Mouse (Mus musculus) layer of hippocampus, adult 2 months (tissue): ENCODE data around the gene Magi2. TPM values are rescaled to one million over a fixed set of nuclear protein-coding genes. Genes with fewer than 3 reads are reported as not detected.
"Not testable (repeated sequence)": the region's sequence is repeated elsewhere in the genome, so short reads cannot be mapped to it uniquely, and the experiment has no call there.

Experiments
- DNase-seq, 2 experiments: peaks; one replicate each; pipeline ENCODE4 v3.0.0; 2022; ENCODE audit warnings: low spot score in 2 of 2
- H3K27ac ChIP-seq: fragments of 200-600 bp; 2 replicates; pipeline ENCODE4 v1.8.1; 2022
- H3K4me3 ChIP-seq: fragments of 200-600 bp; 2 replicates; pipeline ENCODE4 v1.8.1; 2022; ENCODE audit warnings: mild to moderate bottlenecking
- CTCF ChIP-seq: fragments of 200-600 bp; conservative IDR thresholded peaks from 2 replicates; pipeline ENCODE4 v1.8.1; 2022; ENCODE audit warnings: antibody characterized with exemption, mild to moderate bottlenecking, moderate library complexity
- total RNA-seq, 2 experiments: library from RNA; stranded (reverse); gene quantifications; 2 replicates each; pipeline ENCODE4 v1.2.3; 2021

The Magi2 gene
- total RNA-seq, 2 experiments from 2014 or later, result 133 to 150 TPM

DNA sequence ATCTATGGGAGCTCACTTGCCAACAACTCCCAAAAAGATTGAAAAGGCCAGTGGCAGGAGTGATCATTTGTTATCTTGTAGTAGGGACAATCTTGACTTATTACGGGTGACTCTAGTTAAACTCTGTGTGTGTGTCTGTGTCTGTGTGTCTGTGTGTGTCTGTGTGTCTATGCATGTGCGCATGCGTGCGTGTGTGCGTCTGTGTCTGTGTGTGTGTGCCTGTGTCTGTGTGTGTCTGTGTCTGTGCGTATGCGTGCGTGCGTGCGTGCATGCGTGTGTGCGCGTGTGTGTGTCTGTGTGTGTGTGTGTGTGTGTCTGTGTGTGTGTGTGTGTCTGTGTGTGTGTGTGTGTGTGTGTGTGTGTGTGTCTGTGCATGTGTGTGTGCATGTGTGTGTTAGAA, 1295.2 kb downstream of the Magi2 start:
- Histone ChIP-seq H3K4me3 (no peak overlapping the region), H3K27ac (0 out of 2 replicates have a peak overlapping the region, but pooled peaks have one; percentile 55)
- TF ChIP-seq CTCF, result no peak
- no peak for DNase-seq

DNA sequence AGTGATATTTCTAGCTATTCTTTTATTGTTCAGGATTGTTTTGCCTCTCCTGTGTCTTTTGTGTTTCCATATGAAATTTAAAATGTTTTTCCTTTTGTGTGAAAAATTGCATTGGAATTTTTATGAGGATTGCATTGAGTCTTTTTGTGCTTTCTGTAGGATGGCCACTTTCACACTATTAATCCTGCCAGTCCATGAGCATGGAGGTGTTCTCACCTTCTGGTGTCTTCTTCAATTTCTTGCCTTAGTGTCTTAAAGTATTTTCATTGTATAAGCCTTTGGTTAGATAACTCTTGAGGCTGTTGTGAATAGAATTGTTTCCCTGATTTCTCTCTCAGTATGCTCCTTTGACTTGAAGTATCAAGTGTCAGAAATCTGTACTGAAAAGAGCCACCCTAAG, 1296.9 kb downstream of the Magi2 start:
- DNase-seq, result no peak
- Histone ChIP-seq H3K27ac (no peak overlapping the region), H3K4me3 (no peak overlapping the region)
- no peak for TF ChIP-seq CTCF

DNA sequence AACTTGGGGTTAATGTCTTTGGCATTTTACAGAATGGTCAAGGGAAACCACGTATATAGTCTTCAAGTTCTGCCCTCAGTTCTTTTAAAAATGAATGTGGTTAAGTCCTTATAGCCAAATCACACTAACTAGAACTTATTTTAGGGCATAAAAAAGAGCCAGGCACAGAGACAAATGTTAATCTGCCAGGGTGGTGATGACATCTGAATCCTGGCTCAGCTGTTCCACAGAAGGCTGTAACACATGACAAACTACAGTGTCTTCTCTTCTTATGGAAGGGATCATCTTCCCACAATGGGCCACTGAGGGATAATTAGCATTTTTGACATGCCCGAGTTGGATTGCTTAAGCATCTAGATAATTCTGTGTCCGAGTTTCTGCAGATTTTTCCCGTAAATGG, 1299.8 kb downstream of the Magi2 start:
- peak in 1 of 2 experiments; percentile 45 for DNase-seq
- peak overlapping the region; percentile 43 for H3K27ac ChIP-seq
- H3K4me3 ChIP-seq, result not testable (repeated sequence)

DNA sequence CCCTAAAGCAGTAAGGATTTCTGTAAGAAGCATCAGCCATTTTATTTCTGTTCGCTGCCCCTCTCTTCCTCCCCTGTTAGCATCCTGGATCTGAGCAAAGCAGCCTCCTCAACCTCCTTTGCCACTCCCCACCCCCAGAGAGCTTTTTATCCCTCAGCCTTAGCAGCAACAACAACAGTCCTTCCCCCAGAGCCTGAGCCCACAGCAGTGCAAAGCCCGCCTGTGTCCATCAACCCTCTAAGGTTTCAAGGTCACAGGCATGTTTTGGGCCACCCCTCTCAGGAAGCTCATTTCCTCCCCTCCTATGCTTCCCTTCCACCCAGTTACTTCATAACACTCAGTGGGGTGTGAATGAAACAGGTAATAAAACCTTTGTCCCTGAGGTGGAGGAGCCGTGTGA, 1309.7 kb downstream of the Magi2 start:
- Histone ChIP-seq H3K4me3 (no peak overlapping the region), H3K27ac (no peak overlapping the region)
- no peak for TF ChIP-seq CTCF
- no peak for DNase-seq

DNA sequence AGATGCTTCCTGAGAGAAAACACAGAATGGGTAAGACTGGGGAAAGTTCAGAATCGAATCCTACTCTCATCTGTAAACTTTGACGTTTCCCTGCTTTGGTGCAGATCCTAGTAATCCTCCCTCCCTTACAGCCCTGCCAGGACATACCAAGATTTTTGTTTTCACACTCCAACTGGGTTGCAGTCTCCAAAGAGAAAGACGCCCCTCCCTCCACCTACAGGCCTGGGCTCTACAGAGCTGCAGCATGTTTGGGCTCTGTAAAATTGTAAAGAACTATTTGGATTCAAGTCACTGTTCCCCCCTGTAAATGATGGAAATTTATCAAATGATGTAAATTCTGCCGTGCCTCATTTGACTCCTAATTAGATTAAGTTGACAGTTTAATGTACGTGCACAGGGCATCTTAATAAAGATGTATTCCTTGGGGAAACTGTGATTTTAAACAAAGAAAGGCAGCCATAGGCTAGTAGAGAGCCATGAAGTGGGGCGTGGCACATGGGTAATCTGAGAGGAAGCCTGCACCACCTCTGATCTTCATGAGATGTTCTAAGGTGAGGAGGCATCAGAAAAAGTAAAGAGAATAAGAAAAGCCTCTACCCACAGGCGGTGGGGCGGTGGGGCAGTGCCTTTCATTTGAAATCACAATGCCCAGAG, 1310.7 kb downstream of the Magi2 start:
- H3K4me3 ChIP-seq, result no peak overlapping the region
- no peak for TF ChIP-seq CTCF
- H3K27ac ChIP-seq, result no peak overlapping the region
- no peak for DNase-seq

DNA sequence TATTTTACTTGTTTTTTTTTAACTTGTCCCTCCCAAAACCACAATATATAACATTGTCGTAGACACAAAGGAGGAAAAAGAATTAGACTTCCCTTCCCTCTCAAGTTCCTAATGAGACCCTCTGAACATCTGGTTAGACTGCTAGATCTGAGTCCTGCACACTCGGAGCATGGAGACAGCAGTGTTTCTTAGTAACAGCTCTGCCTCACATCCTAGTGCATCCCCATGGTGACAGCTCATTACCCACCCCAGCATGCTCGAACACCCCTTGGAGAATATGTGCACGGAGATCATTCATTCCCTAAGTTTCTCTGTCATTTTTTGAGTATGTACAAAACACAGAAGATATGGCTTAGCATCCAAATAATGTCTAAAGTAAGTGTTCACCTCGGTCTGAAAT, 1317.5 kb downstream of the Magi2 start:
- TF ChIP-seq CTCF, result no peak
- Histone ChIP-seq H3K4me3 (no peak overlapping the region), H3K27ac (peak overlapping the region; percentile 37; the same call in 1 of the 2 replicates)
- no peak for DNase-seq

DNA sequence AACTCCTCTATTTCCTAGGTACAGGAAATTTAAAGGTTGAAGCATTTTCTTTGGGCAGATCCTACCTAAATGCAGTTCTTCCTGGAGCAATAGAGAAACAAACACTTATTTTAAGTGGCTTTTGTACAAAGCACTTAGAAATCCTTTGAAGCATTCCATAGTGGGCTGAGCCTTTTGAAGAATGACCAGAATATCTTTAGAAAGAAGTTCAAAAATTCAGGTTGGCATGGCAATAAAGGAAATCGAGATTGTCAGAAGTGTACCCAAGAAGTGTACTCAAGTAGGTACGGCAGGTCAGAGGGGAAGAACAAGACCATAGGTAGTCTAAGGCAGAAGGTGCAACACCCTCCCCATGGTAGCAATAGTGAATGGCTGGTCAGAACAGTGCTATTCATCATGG, 1332.5 kb downstream of the Magi2 start:
- no peak for DNase-seq
- H3K27ac ChIP-seq, result peak overlapping the region; percentile 59
- H3K4me3 ChIP-seq, result no peak overlapping the region
- TF ChIP-seq CTCF, result no peak

DNA sequence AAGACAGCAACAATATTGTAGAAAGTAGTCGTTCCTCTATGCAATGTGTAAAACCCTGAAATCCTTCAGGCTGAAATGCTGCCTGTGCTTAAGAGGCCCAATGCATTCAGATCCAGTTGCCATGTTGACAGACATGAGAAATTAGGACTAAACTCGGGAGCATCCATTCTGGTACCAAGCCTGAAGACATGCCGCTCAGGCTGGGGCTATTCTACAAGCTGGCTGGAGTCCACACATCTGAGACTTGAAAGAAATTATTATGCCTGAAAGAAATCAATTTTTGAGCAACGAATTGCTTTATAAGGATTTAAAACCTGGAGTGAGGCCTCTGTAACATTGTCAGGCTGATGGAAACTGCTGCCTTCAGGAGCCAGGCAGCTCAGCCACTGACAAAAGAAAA, 1333.0 kb downstream of the Magi2 start:
- TF ChIP-seq CTCF, result no peak
- no peak overlapping the region for H3K4me3 ChIP-seq
- DNase-seq, result no peak
- peak overlapping the region; percentile 59 for H3K27ac ChIP-seq

DNA sequence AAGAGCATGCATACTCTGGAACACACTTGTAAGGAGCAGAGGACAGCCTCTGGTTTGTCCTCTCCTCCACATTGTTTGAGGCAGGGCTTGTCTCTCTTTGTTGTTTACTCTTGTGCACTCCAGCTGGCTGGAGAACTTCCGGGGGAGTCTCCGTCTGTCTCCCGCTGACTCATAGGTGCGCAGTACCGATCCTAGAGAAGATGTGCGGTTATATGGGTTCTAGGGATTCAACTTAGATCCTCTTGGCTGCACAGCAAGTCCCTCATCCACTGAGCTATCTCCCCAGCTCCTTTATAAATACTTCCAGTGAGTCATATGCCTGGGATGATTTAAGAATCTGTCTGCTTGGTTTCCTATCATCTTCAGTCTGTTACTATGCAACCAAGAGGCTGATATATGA, 1341.6 kb downstream of the Magi2 start:
- peak; percentile 71 to 79 for DNase-seq
- no peak for TF ChIP-seq CTCF
- Histone ChIP-seq H3K4me3 (no peak overlapping the region), H3K27ac (peak overlapping the region; percentile 89)

DNA sequence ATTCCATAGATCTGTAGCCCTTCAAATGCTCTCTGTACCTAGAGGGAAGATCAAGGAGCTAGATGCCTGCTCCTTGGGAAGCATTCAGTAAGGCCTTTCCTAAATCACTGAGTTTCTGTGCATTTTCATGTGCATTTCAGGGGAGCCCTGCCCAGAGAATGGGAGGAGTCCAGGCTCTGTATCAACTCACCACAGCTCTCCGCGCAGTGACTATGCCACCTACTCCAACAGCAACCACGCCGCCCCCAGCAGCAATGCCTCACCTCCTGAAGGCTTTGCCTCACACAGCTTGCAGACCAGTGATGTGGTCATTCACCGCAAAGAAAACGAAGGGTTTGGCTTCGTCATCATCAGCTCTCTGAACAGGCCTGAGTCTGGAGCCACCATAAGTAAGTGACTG, 1342.1 kb downstream of the Magi2 start:
- DNase-seq, result no peak
- TF ChIP-seq CTCF, result no peak
- H3K27ac ChIP-seq, result peak overlapping the region; percentile 89
- no peak overlapping the region for H3K4me3 ChIP-seq

DNA sequence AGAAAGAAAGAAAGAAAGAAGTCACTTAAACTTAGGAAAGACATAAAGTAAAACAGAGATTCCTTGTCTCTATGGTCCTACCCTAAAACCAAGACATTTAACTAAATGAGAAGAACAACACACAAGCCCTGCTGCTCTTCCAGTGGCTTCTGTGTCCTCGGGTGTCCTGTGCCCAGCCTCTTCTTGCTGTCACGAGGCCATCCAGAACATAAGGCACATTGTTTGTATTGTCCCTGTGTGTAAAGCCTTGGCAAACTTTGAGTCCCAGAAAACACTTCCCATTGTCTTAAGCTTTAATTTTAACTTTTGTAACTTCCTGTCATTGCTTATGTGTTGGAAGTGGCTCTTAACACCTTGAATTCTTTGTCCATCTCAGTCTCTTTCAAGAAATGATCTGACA, 1348.0 kb downstream of the Magi2 start:
- DNase-seq, result no peak
- TF ChIP-seq CTCF, result no peak
- peak overlapping the region; percentile 78; the same call in 1 of the 2 replicates for H3K27ac ChIP-seq
- H3K4me3 ChIP-seq, result no peak overlapping the region

DNA sequence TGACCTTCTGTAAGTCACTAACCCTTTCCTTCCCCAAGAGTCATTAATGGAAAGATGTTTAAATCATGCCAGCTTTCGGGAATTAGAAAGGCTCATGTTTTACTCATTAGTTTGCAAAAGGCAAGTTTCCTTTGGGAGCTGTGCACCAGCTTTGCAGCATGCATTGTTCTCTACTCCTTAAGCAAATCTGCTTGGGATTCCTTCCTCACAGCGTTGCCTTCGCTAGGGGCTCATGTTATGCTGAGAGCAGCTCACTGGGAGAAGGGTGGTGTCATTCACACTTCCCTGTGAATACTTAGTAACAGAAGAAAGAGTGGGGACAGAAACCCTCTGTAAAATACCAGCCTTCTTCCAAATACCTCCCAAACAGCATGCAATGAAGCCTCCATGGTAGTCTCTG, 1349.0 kb downstream of the Magi2 start:
- Histone ChIP-seq H3K27ac (peak overlapping the region; percentile 78), H3K4me3 (no peak overlapping the region)
- no peak for DNase-seq
- no peak for TF ChIP-seq CTCF

DNA sequence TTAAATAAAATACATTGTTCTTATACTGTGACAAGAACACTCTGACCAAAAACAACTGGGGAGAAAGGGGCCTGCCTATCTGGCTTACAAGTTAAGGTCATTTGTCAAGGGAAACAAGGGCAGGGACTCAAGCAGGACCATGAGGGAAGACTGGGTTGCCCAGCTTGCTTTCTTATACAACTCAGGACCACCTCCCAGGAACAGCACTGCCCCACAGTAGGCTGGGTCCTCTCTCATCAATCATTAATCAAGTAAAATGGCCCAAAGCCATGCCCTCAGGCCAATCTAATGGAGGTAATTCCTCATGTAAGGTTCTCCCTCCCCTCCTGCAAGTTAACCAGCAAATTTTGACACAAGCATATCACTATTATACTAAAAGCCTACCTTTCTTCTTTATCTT, 1349.4 kb downstream of the Magi2 start:
- TF ChIP-seq CTCF, result no peak
- Histone ChIP-seq H3K27ac (peak overlapping the region; percentile 78), H3K4me3 (no peak overlapping the region)
- no peak for DNase-seq

DNA sequence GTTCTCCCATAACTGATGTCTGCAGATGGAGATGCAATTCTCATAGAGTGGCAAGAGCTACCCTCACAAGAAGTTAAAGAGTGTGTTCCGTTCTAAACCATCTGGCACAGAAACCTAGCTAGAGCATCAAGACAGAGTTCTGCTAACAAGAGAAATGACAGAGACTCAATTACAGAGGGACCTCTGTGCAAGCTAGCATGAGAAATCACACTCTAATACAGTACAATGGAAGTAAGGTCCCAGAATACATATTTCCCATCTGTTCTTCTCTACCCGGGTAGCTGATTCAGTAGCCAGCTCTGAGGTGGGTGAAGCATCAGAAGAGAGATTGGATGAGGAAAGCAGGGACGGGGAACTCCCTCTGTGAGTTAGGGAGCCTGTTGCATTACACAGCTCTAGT, 1351.8 kb downstream of the Magi2 start:
- Histone ChIP-seq H3K27ac (peak overlapping the region; percentile 78), H3K4me3 (no peak overlapping the region)
- DNase-seq, result peak; percentile 24 to 71
- no peak for TF ChIP-seq CTCF
